ENCODE assay signal across 21 mouse cellular contexts in genomic region chr16:75887203-75887602, GRCm38 (mm10).
A peak's percentile ranks its signal among the peaks of the same experiment; 100 is the strongest.
DNase-seq lines count a peak whose midpoint lies in the region; ATAC-seq and TF ChIP-seq lines count a peak whose summit lies in the region.
"Had no signal": no experiment of that assay in that cellular context is flagged by ENCODE, and none has a peak within 500 bp of the region (broad histone marks: within the 10 kb centered on the region; RNA-seq: fewer than 3 reads in every experiment).

No protein-coding gene starts in this region.

- H3K27ac ChIP-seq in liver, embryonic 14.5 days = no peak overlapping the region
- H3K27ac ChIP-seq in limb, embryonic 10.5 days = no peak overlapping the region
- H3K27ac ChIP-seq: embryonic facial prominence, embryonic 10.5 days; forebrain, embryonic 13.5 days; heart, embryonic 13.5 days; hindbrain, embryonic 14.5 days; limb, embryonic 13.5 days; neural tube, embryonic 12.5 days had no signal

- peak; percentile 92 for ATAC-seq in granulocyte monocyte progenitor cell, adult 5-6 weeks (replicated peaks; ENCODE audit: poor library complexity, severe bottlenecking)
- peak; percentile 65 for ATAC-seq in liver, embryonic 14.5 days (ENCODE audit: insufficient read depth)
- ATAC-seq in neutrophil, adult 5-6 weeks (ENCODE audit: extremely low read depth, insufficient number of reproducible peaks, low FRiP score, poor library complexity, severe bottlenecking) = peak; percentile 51; the same call in 1 of the 2 replicates
- ATAC-seq: activated CD4-positive, CD25-positive, alpha-beta regulatory T cell, adult 4 months; forebrain, embryonic 13.5 days had no signal

- H3K9ac ChIP-seq in liver, embryonic 14.5 days (replicated peaks) = no peak overlapping the region
- H3K9ac ChIP-seq: forebrain, embryonic 13.5 days; heart, embryonic 13.5 days; hindbrain, embryonic 14.5 days; limb, embryonic 13.5 days; neural tube, embryonic 12.5 days had no signal

- H3K4me2 ChIP-seq in liver, embryonic 14.5 days (ENCODE audit: low read depth) = no peak overlapping the region
- H3K4me2 ChIP-seq: forebrain, embryonic 13.5 days; heart, embryonic 13.5 days; hindbrain, embryonic 14.5 days; limb, embryonic 13.5 days; neural tube, embryonic 12.5 days had no signal

- whole genome bisulfite sequencing in liver, embryonic 14.5 days (ENCODE audit: insufficient replicate concordance) = 42% methylated on average over 6 of the region's 6 CpGs
- WGBS in limb, embryonic 10.5 days = 86% methylated on average over 6 of the region's 6 CpGs

- no peaks in the 10 kb centered on the region for H3K9me3 ChIP-seq in liver, embryonic 14.5 days (ENCODE audit: control insufficient read depth, low read length)
- H3K9me3 ChIP-seq in limb, embryonic 10.5 days (replicated peaks) = no peaks in the 10 kb centered on the region
- H3K9me3 ChIP-seq: embryonic facial prominence, embryonic 10.5 days; forebrain, embryonic 13.5 days; heart, embryonic 13.5 days; limb, embryonic 13.5 days; neural tube, embryonic 12.5 days had no signal

- no peak for TF ChIP-seq EP300 in liver, embryonic 14.5 days (IDR thresholded peaks at IDR 0.05; ENCODE audit: low read depth)

- no peak overlapping the region for H3K4me3 ChIP-seq in liver, embryonic 14.5 days (ENCODE audit: insufficient read depth in 1 of 2, low read depth in 2 of 2, low read length in 2 of 2)
- H3K4me3 ChIP-seq in limb, embryonic 10.5 days = no peak overlapping the region
- H3K4me3 ChIP-seq: embryonic facial prominence, embryonic 10.5 days; forebrain, embryonic 13.5 days; heart, embryonic 13.5 days; limb, embryonic 13.5 days; neural tube, embryonic 12.5 days had no signal

- H3K27me3 ChIP-seq in liver, embryonic 14.5 days (ENCODE audit: control insufficient read depth, insufficient read depth, low read length) = no peaks in the 10 kb centered on the region
- no peaks in the 10 kb centered on the region for H3K27me3 ChIP-seq in limb, embryonic 10.5 days (ENCODE audit: low read depth, poor library complexity, severe bottlenecking)
- H3K27me3 ChIP-seq: forebrain, embryonic 13.5 days; heart, embryonic 13.5 days; limb, embryonic 13.5 days; neural tube, embryonic 12.5 days had no signal

- H3K36me3 ChIP-seq in liver, embryonic 14.5 days (replicated peaks; ENCODE audit: control insufficient read depth, insufficient read depth, low read depth) = no peaks in the 10 kb centered on the region
- H3K36me3 ChIP-seq in limb, embryonic 10.5 days = no peaks in the 10 kb centered on the region
- H3K36me3 ChIP-seq: embryonic facial prominence, embryonic 10.5 days; heart, embryonic 13.5 days; limb, embryonic 13.5 days; neural tube, embryonic 12.5 days had no signal

- TF ChIP-seq CTCF in liver, embryonic 14.5 days (IDR thresholded peaks at IDR 0.05; ENCODE audit: low read depth) = no peak

- peak; percentile 79 for DNase-seq in MEL-GATA-1-ER (ENCODE audit: extremely low read depth, low read depth)
- DNase-seq in liver, embryonic 14.5 days (ENCODE audit: low read depth in 3 of 3, low spot score in 3 of 3) = no peak
- no peak for DNase-seq in limb, embryonic 10.5 days (ENCODE audit: low spot score)
- DNase-seq in cerebellum, adult 11-12 months = no peak
- no peak for DNase-seq in spleen, postnatal 36 days (ENCODE audit: low spot score in 2 of 2)
- DNase-seq: adrenal gland, postnatal 14 days; cerebellum, adult 2 months; heart, adult 18-20 months; kidney, adult 9 months; kidney, postnatal 4 days; right cerebral cortex, adult 18-20 months; thymus, postnatal 4 days had no signal

- H3K4me1 ChIP-seq in liver, embryonic 14.5 days (replicated peaks; ENCODE audit: control insufficient read depth in 2 of 2, insufficient read depth in 2 of 2, low read length in 1 of 2) = no peaks in the 10 kb centered on the region; a peak in 1 of 4 replicates
- H3K4me1 ChIP-seq in limb, embryonic 10.5 days = no peaks in the 10 kb centered on the region
- H3K4me1 ChIP-seq: embryonic facial prominence, embryonic 10.5 days; forebrain, embryonic 13.5 days; heart, embryonic 13.5 days; limb, embryonic 13.5 days; neural tube, embryonic 12.5 days had no signal
